Mouse (Mus musculus) left cerebral cortex, postnatal 10 days (tissue): ENCODE measurements around the gene Gm11099. TPM values are rescaled to one million over a fixed set of nuclear protein-coding genes. Genes with fewer than 3 reads are reported as not detected.
A peak's percentile ranks its signal among the peaks of the same experiment; 100 is the strongest.

Experiments
- DNase-seq, 2 experiments: peaks; one replicate each; pipeline ENCODE4 v3.0.0; 2021 to 2022; ENCODE audit warnings: low spot score in 2 of 2, mixed read lengths in 1 of 2; ENCODE audit errors: extremely low spot score in 1 of 2
- intact Hi-C: fragments of 180-260 bp; cut with DNase I; formaldehyde crosslinking; loops from one replicate; pipeline ENCODE4 v1.15.1; 2025
- total RNA-seq, 2 experiments: library from RNA; stranded (reverse); gene quantifications; 2 replicates each; pipeline ENCODE4 v1.2.3; 2021

The Gm11099 gene
- total RNA-seq, result not detected

DNA sequence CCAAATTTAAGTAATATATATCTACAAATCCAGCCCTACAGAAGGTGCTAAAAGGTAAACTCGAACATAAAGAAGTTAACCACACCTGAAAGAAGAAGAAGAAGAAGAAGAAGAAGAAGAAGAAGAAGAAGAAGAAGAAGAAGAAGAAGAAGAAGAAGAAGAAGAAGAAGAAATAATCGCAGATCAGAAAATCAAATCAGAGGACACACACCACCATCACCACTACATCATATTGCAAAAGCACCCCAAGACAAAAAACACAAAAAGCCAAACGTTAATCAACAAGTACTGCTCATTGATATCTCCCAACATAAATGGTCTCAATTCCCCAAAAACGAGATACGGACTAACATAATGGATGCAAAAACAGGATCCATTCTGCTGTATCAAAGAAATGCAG is at the start of gene Gm11099:
Gene Gm11099, plus strand, starts transcription at position 301 of the 400 bp plus-strand sequence.
- intact Hi-C loops, result no loop called here

DNA sequence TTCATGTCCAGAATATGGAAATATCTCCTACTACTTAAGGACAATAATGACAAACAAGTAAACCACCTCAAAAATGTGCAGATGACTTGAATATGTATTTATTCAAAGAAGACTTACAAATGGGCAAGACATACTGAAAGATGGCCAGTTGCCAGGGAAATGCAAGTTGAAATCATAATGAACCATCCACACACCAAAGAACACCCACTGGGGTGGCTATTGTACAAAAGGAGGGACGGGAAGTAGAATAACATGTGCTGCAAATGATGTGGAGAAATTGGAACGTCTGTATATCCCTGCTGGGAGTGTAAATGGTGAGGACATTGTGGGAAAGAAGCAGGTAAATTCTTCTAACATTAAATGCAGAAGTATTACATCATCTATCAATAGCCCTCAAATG is 46.3 kb upstream of the Gm11099 start:
- intact Hi-C loops, result no loop called here
- no peak for DNase-seq

More for the DNA sequence above, at the start of gene Gm11099:
- no peak for DNase-seq

DNA sequence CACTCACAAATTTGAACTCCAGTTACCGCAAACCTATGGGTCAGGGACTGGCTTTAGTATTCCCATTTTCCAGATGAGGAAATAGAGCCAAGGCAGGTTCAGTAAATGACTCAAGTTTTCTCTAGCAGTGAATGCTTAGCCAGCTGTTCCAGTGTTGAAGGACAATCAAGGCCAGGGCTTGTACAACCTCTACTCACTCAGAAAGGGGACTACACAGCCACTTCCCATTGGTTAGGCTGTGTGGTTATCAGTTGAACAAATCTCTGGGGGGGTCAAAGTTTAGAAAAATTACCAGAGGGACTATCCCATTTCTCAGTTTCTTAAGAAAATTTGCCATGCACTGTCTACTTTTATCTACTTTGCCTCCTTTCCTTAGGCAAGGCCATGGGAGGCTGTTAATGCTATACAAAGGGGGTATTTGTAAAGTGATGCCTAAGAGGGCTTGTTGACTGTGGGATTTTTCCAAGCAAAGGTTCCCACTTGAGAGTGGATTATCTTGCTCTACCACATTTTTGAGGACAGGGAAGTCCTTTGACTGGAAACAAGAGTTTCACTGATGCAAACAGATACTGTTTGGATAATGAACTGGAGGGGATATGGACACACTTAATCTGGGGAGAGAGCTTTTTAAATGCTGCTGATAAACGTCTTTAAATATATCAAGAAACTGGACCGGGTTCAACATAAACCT is 30.2 kb upstream of the Gm11099 start:
- no peak for DNase-seq
- intact Hi-C loops, result no loop called here

DNA sequence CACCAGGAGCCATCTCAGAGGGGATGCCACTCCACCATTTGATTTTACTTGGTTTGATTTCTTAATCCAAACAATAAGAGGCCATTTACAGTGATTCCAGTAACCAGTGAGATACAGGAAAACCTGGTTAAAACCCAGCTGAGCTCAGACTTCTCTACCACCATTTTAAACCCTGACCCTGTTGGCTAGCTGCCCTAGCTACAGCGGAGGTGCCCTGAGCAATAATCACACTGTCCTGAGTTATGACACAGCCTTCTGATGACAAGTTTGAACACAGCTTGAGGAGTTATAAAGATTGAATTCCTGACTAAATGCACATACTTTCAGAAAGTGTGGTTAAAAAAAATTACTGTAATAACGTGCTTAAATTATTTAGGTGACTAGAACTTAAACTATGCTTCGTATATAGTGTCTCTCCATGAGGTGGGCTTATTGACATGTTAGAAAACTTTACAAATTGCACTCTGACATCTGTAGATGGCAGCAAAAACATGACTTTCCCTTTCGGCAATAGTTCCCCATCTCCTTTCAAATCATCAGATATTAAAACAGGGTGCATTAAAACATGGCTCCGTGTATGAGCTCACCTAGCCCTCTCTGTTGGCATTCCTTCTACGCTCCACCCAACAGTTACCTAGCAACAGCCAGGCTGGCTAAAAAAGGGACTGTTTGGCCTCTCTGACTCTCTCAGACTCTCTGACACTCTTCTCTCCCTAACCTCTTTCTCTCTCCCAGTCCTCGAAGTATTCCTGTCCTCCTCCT is 29.1 kb upstream of the Gm11099 start:
- intact Hi-C loops, result loop anchor here (10.0 kb wide), 2 partner anchors 415 to 605 kb away; no protein-coding TSS in a partner anchor
- DNase-seq, result peak in 1 of 2 experiments; percentile 6

DNA sequence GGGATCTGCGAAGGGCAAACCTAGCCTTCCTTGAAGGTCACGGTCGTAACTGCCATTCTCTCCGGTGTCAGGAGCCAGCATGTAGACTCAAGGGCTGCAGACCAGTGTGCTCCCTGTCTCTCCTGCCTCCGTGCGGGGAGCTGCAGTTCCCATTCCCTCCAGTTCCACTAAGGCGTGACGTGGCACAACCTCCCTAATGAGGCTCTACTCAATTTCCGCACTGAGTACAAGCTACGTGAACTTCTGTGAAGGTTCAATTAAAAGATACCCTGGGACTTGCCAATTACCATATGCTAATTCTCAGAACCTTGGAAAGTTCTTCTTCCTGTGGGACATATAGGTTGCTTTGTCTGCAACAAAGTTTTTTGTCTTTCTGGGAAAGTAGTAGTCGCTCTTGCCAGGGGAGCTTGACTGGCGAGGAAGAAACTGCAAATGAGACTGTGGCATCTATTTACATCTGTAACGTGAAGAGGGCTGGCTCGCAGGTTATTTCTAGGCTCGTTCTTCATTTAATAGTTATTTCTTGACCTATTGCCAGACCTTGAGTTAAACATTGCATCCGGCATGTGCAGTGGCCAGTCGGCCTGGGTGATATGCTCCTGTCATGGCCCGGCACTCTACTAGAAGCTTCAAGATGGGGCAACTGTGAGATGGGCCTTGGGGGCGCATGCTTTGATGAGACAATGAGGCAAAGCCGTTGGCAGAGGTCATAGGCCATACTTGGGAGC is 26.8 kb upstream of the Gm11099 start:
- intact Hi-C loops, result loop anchor here (10.0 kb wide), 2 partner anchors 412 to 602 kb away; no protein-coding TSS in a partner anchor
- DNase-seq, result no peak

DNA sequence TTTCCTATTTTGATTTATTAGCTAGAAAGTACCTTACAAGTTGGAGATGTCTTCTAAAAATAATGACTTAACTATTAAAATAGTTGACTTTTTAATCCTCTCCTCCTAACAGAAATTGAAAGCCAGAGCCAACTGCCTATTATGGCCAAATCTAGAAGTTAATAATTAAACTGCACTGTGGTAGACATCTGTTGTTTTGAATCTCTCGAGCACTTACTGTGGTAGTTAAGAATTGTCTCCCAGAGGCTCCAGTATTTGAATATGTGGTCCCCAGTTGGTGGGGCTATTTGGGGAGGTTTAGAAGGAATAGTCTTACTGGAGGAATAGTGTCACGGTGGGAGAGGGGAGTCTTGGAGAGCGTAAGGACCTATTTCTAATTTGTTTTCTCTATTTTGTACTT is 18.2 kb upstream of the Gm11099 start:
- DNase-seq, result no peak
- intact Hi-C loops, result no loop called here

DNA sequence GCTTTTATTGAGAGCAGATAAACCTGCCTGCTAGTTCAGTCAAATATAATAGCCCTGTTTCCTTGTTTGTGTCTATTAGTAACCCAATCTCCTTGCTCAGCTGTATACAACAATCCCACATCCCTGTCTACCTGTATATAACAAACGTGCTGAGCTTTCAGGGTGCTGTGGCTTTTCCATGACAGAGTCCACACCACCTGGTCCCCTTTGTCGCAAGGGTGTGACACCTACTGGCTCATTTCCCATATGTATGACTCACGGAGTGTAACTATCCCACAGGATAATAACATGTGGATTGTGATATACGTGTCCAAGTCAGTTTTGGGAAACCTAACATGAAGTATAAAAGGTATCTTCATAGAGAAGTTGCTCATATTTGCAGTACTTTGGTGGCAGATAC is 16.8 kb upstream of the Gm11099 start:
- intact Hi-C loops, result no loop called here
- no peak for DNase-seq

DNA sequence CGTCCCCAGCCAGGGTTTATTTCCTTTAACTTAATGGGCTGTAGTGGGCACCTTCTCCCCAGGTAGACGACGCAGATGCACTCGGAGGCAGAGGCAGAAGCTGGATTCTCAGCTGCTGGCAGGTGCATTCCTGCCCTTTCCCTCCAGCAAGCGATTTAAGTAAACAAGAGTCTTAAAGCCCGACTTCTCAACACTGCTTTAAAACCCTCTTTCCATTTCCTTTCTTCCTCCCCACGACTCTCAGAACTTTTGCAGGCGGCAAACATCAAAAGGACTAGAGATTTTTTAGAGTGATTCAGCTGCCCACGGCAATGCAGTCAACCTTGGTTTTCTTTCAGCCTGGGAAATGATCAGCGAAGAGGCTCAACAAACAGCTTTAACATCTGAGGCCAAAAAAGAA is 14.7 kb upstream of the Gm11099 start:
- intact Hi-C loops, result no loop called here
- no peak for DNase-seq

DNA sequence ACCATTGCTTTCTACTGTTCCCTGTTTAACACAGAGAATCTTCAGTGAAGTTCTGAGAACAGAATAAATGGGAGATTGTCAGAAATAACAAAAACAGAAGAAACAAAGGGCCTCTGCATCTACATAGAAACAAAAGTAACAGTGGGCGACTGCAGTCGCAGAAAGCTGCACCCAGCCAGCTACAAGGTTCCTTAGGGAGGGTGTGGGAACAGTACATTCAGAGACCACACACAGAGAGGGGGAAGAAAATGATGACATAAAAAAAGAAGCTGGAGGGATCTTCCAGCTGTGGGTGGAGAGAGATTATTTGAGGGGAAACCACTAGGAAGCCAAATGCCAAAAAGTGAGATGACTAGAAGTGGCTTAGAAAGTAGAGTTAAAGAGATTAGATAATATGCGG is 20.6 kb downstream of the Gm11099 start:
- intact Hi-C loops, result no loop called here
- no peak for DNase-seq

DNA sequence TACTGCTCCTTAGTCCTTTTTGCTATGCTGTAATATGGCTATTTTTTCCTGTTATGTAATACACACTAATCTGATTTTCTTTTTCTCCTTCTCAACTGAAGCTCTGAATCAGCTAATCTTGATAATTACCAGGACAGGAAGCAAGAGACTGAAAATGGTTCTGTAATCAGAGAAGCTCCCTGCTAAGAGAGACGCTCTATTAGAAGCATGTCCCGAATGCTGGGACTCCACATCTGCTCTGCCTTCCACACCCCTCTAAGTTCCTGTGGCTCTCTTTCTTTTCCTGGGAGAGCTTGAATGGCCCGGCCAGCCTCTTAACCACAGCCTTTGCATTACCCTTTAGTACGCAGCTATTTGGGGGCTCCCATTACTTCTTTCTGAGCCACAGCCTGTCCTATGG is 45.8 kb downstream of the Gm11099 start:
- no peak for DNase-seq
- intact Hi-C loops, result no loop called here

DNA sequence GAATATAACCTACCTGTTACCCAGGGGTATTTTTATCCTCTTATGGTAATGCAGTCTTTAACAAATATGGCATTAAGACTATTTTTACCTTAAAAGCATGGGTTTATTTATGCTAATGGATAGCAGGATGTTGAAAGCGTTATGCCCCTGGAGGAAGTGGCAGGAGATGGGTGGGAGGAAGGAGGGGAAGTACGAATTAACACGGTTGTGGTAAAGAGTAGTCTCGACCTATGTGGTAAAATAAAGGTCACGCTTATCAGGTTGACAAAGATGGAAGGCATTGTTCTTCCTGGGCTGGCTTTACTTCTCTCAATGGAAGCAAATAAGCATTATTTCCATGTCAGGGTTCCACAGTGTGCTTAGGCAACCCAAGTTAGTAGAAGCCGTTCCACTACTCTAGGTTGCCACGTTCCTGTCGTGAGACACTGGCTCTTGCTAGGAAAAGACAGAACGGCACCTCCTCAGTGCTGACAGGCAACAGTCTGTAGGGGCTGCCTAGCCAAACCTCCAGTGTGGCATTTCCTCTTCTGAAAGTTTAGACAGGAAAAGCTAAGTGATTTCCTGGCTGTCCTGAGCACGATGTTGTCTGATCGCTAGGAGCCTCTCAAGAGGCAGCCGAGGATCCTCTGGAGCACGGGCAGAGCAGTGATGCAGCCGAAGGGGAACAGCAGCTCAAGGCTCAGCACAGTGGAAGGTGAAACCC is 47.7 kb downstream of the Gm11099 start:
- no peak for DNase-seq
- intact Hi-C loops, result no loop called here

DNA sequence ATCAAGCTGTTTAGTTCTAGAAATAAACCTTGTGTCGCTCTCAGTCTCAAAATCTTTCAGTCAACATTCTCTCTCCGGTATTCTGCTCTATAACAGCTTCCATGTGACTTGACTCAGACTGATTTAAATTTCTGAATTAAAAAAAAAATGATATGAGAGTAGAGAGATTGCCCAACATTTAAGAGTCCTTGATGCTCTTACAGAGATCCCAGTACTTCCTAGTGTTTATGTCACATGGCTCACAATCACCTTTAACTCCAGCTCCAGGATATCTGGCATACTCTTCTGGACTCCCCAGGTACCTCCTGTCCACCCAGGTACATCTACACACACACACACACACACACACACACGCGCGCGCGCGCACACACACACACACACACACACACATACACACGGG is 53.1 kb downstream of the Gm11099 start:
- intact Hi-C loops, result no loop called here
- no peak for DNase-seq

DNA sequence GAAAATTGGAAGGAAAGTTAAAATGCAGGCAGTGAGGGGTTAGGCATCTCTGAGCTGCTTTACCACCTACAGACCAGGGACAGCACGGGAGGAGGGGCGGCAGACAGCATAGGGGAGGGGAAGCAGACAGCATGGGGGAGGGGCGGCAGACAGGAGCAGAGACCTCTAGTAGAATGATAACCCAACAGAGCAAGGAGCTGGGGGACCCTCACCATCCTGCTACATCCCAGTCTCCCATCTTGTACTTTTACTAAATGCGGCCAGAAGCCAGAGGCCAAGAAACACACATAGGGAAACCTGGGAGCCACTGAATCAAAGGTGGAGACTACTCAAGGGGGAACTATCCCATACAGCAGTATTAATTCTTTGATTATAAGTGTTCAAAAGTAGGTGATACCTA is 59.1 kb downstream of the Gm11099 start:
- no peak for DNase-seq
- intact Hi-C loops, result no loop called here

DNA sequence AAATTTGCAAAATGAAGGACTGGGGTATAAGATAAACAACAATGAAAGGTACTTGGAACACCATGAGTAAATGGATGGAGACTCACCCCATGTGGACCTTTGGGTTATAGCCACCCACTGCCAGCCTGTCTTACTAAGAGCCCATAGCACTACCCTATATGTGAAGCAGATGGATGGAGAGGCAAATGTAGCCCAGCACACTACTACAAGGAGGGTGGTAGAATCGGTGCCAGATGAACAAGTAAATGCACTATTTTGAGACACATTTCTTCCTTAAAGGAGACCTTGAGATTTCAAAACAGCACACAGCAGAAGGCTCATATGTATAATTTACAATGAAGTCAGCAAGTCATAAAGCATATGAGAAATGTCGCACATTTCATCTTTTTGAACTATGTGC is 66.3 kb downstream of the Gm11099 start:
- DNase-seq, result peak in 1 of 2 experiments; percentile 13
- intact Hi-C loops, result no loop called here

DNA sequence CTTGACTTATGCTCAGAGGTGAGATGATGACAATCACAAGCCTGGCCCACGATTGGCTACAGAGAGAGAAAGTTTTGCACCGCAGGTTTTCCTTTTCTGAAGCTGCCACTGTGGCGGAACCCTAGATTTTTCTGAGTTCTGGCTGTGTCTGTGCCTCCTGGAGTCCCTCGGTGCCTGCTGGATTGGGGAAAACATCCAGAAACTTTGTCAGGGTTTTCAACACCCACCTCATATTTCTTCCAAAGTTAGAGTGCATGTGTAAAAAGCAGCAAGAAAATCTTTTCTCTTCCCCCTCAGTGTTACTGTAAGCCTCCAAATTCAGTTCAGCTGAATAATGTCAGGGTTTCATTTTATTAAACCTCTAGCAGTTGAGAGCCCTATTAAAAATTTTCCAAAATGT is 82.1 kb downstream of the Gm11099 start:
- no peak for DNase-seq
- intact Hi-C loops, result no loop called here

DNA sequence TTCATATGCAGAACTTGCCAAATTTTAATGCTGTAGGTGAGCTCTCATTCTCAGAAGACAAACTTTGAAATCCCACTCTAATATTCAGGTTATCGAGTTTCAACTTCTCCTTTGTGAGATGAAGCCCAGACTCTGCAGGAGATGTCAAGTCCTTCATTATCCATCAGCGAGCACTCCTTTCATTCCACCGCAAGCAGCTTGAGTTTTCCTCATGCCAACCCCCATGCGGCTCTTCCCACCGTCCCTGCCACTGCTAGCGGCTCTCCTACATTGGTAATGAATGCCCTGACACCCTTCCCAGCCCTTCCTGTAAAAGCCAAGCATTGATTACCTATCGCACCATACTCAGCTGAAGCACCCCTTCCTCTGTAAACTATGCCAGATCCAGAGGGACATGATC is 89.6 kb downstream of the Gm11099 start:
- intact Hi-C loops, result no loop called here
- no peak for DNase-seq

DNA sequence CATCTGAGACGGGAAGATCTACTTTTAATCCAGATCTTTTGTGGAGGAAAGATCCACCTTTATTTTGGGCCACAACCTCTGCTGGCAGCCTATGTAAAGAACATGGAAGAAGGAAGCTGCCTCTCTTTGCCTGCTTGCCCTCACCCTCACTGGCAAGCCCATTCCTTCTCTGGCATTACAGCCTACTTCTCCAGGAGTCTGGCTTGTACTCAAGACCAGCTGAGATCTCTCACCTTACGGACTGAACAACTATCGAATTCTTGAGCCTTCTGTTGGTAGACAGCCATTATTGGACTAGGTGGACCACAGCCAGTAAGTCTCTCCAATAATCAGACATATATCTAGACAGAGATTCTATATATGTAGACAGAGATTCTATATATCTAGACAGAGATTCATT is 92.9 kb downstream of the Gm11099 start:
- no peak for DNase-seq

DNA sequence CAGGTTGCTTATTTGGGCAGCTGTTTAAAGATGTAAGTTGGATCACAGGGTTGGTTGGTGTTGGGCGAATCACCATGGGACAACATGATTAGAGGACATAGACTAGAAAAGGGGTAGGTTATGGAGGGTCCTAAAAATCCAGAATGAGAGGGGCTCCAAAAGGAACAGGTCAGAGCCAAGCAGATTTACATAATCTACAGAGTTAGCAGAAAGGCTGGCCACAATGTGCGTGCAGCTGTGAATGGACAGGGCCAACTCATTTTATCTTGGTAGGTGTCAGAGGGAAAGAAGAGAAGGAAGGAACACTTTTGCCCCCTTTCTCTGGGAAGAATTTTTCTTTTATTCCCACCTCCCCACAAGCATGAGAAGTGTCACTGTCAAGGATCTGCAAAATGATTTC is 97.1 kb downstream of the Gm11099 start:
- DNase-seq, result no peak

More for the DNA sequence above, 92.9 kb downstream of the Gm11099 start:
- intact Hi-C loops, result no loop called here

DNA sequence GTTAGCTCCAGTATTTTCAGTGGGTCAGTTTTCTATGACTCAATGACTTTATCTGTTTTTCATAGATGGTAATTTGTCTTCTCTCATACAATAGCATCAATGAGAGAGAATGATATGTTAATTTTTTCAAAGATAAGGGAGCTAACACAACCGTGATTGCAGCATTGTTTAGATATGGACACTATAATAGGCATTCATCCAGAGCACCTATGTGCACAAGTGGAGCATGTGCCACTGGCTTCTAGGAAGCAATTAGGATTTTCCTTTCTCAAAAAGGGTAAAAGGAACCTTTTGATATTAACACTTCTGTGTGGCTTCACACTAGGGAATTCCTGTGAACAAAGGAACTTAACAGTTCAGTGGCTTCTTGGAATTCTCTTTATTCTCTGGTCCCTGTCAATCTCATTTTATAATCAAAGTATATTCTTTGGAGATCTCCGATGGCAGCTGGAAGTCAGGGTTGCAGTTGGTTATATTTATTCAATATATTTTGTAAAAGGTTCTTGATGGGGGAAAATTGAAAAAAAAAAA is 97.6 kb downstream of the Gm11099 start:
- no peak for DNase-seq
- intact Hi-C loops, result no loop called here

More for the DNA sequence above, 97.1 kb downstream of the Gm11099 start:
- intact Hi-C loops, result no loop called here
